Mouse (Mus musculus) adrenal gland, adult 18-20 months (tissue): ENCODE measurements around the gene A230072I06Rik. TPM values are rescaled to one million over a fixed set of nuclear protein-coding genes. Genes with fewer than 3 reads are reported as not detected.

Source experiments
- DNase-seq, 2 experiments: peaks; one replicate each; pipeline ENCODE4 v3.0.0; 2021 to 2022; ENCODE audit warnings: low spot score in 2 of 2
- total RNA-seq, 2 experiments: library from RNA; stranded (reverse); gene quantifications; 1 replicate in 1 of 2; 2 replicates in 1 of 2; pipeline ENCODE4 v1.2.3; 2021

Gene A230072I06Rik
- total RNA-seq, 2 experiments from 2014 or later: not detected

GRCm38 (mm10) chr8:12322071-12322470, 43.5 kb downstream of the A230072I06Rik start:
- no peak for DNase-seq

- no peak for DNase-seq
These were observed 44.6 kb downstream of the A230072I06Rik start for GRCm38 (mm10) chr8:12323238-12323637.

GRCm38 (mm10) chr8:12324561-12324960, 45.9 kb downstream of the A230072I06Rik start:
- no peak for DNase-seq

GRCm38 (mm10) chr8:12324991-12325601, 46.5 kb downstream of the A230072I06Rik start:
- no peak for DNase-seq

- DNase-seq: no peak
These were observed 48.6 kb downstream of the A230072I06Rik start for GRCm38 (mm10) chr8:12327187-12327586.

- no peak for DNase-seq
These were observed 49.3 kb downstream of the A230072I06Rik start for GRCm38 (mm10) chr8:12327707-12328471.

GRCm38 (mm10) chr8:12328476-12328875, 49.9 kb downstream of the A230072I06Rik start:
- DNase-seq: no peak

GRCm38 (mm10) chr8:12330066-12330465, 51.4 kb downstream of the A230072I06Rik start:
- DNase-seq: no peak

Other genes starting within 250 kb of the A230072I06Rik start
- gene Sox1, start 116.5 kb downstream of the A230072I06Rik start, total RNA-seq: not detected